Mouse (Mus musculus) liver, postnatal 0 days (tissue): ENCODE measurements around the gene Tsr1.

ENCODE experiments used
- CTCF ChIP-seq: sonication (generic); IDR thresholded peaks from 2 replicates; pipeline ENCODE4 v1.5.1; 2016; ENCODE audit warnings: antibody characterized with exemption, low read depth
- EP300 ChIP-seq: IDR thresholded peaks from 2 replicates; pipeline ENCODE4 v1.6.1; 2016; ENCODE audit warnings: antibody characterized with exemption, low read depth, mild to moderate bottlenecking

GRCm38 (mm10) chr11:74902416-74902815 is 4.5 kb downstream of the Tsr1 start:
- no peak for TF ChIP-seq CTCF
- no peak for TF ChIP-seq EP300
